Mouse (Mus musculus) granulocyte monocyte progenitor cell, adult 5-6 weeks (primary cell): ENCODE measurements around the gene Capn9. TPM values are rescaled to one million over a fixed set of nuclear protein-coding genes. Genes with fewer than 3 reads are reported as not detected.

Source experiments
- ATAC-seq: replicated peaks from 2 replicates; pipeline ENCODE4 v1.8.0; 2016; ENCODE audit warnings: mild to moderate bottlenecking, moderate TSS enrichment, inconsistent platforms; ENCODE audit not compliant: poor library complexity, severe bottlenecking
- total RNA-seq, 2 experiments: library from RNA; stranded (forward) in 1 of 2; stranded (reverse) in 1 of 2; fragments of 200-712, 200-1000 nt in 1 of 2; fragments of >200 nt in 1 of 2; fragmentation: Nextera tagmentation in 1 of 2; gene quantifications; 2 replicates each; pipeline ENCODE4 v1.2.3; 2014 to 2017

Gene Capn9
- total RNA-seq (2014; fragmentation: Nextera tagmentation) (not detected in 2 replicates), total RNA-seq (2017) (not detected in 2 replicates)

GRCm38 (mm10) chr8:124575811-124576210 lies at the start of gene Capn9:
Capn9 (plus strand) TSS chr8:124576111.
- ATAC-seq = no peak

- ATAC-seq = no peak
Measured at GRCm38 (mm10) chr8:124526261-124526660, 49.6 kb upstream of the Capn9 start.

GRCm38 (mm10) chr8:124530076-124530475 lies 45.8 kb upstream of the Capn9 start:
- no peak for ATAC-seq

GRCm38 (mm10) chr8:124530556-124530955 lies 45.4 kb upstream of the Capn9 start:
- ATAC-seq = no peak

- no peak for ATAC-seq
Measured at GRCm38 (mm10) chr8:124530996-124531395, 44.9 kb upstream of the Capn9 start.

- no peak for ATAC-seq
Measured at GRCm38 (mm10) chr8:124532626-124533025, 43.3 kb upstream of the Capn9 start.

- no peak for ATAC-seq
Measured at GRCm38 (mm10) chr8:124535451-124535850, 40.5 kb upstream of the Capn9 start.

GRCm38 (mm10) chr8:124540906-124541305 lies 35.0 kb upstream of the Capn9 start:
- ATAC-seq = no peak

GRCm38 (mm10) chr8:124542001-124542400 lies 33.9 kb upstream of the Capn9 start:
- ATAC-seq = no peak

- ATAC-seq = no peak
Measured at GRCm38 (mm10) chr8:124543272-124543671, 32.6 kb upstream of the Capn9 start.

- ATAC-seq = no peak
Measured at GRCm38 (mm10) chr8:124546371-124546770, 29.5 kb upstream of the Capn9 start.

- no peak for ATAC-seq
Measured at GRCm38 (mm10) chr8:124546815-124547214, 29.1 kb upstream of the Capn9 start.

GRCm38 (mm10) chr8:124547269-124547668 lies 28.6 kb upstream of the Capn9 start:
- ATAC-seq = no peak

- ATAC-seq = no peak
Measured at GRCm38 (mm10) chr8:124548187-124548586, 27.7 kb upstream of the Capn9 start.

- no peak for ATAC-seq
Measured at GRCm38 (mm10) chr8:124551011-124551661, 24.8 kb upstream of the Capn9 start.

- ATAC-seq = no peak
Measured at GRCm38 (mm10) chr8:124555113-124555750, 20.7 kb upstream of the Capn9 start.

GRCm38 (mm10) chr8:124556164-124556563 lies 19.7 kb upstream of the Capn9 start:
- ATAC-seq = no peak

- no peak for ATAC-seq
Measured at GRCm38 (mm10) chr8:124556658-124557057, 19.3 kb upstream of the Capn9 start.

- no peak for ATAC-seq
Measured at GRCm38 (mm10) chr8:124557476-124557875, 18.4 kb upstream of the Capn9 start.

GRCm38 (mm10) chr8:124567126-124567525 lies 8.8 kb upstream of the Capn9 start:
- ATAC-seq = no peak

- no peak for ATAC-seq
Measured at GRCm38 (mm10) chr8:124567584-124567983, 8.3 kb upstream of the Capn9 start.

- ATAC-seq = no peak
Measured at GRCm38 (mm10) chr8:124569100-124569499, 6.8 kb upstream of the Capn9 start.
